Mouse (Mus musculus): ENCODE results near the gene Ntm. TPM values are rescaled to one million over a fixed set of nuclear protein-coding genes. Genes with fewer than 3 reads are reported as not detected.

Ntm gene
- polyA plus RNA-seq, 1 experiment from 2014 or later, result 48.5 TPM

DNA sequence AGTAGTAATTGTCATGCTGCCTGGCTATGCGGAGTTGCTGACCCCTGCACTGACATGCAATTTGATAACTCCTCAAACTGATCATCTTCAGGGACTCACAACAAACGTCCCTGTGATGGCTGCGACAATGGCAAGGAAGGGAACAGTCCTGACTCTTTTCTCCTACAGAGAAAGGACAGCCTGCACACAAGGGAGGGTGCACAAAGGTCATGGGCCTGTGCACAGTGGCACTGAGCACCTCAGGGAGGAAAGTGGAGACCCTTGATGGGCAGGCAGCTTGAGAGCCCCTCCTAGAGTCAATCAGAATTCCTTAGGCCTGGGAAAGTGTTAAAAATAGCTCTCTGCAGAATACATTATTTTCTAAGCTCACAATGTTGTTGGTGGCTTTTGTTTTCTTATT, 951.5 kb downstream of the Ntm start:
- ATAC-seq (ENCODE audit: low FRiP score, low TSS enrichment), result no peak
- Histone ChIP-seq H3K27me3 (ENCODE audit: control insufficient read depth, insufficient read depth, low read length) (no peaks in the 10 kb centered on the region), H3K36me3 (ENCODE audit: control insufficient read depth, insufficient read depth, low read length) (no peaks in the 10 kb centered on the region), H3K4me3 (ENCODE audit: low read length) (no peak overlapping the region), H3K4me1 (ENCODE audit: control insufficient read depth, insufficient read depth, low read length) (no peaks in the 10 kb centered on the region), H3K27ac (ENCODE audit: low read depth, low read length) (no peak overlapping the region), H3K9ac (ENCODE audit: low read depth, low read length) (no peak overlapping the region), H3K4me2 (replicated peaks; ENCODE audit: low read depth, low read length) (no peak overlapping the region), H3K9me3 (ENCODE audit: control insufficient read depth, low read length) (no peaks in the 10 kb centered on the region)
- 41% methylated on average over 3 of the region's 3 CpGs for WGBS

DNA sequence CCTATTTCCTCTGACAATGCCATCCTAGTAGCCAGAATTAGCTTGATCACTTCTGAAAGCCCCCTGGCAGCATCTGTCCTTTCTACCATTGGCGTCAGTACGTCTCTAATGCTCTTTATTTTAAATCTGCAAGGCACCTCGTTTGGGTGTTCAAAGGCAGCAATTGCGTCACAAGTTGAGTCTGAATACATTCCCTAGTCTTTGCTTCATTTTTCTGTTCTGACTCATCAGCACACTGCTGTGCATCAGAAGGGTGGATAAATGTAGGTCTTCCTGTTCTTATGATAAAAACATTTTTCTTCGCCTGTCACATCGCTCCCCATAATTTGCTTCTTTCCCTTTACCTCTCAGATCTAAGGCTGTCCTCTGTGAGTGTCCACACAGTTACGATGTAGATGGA, 958.4 kb downstream of the Ntm start:
- no peak overlapping the region for H3K27ac ChIP-seq (ENCODE audit: low read depth, low read length)
- H3K9ac ChIP-seq (ENCODE audit: low read depth, low read length), result no peak overlapping the region
- no peaks in the 10 kb centered on the region for H3K4me1 ChIP-seq (ENCODE audit: control insufficient read depth, insufficient read depth, low read length)
- no peak overlapping the region for H3K4me2 ChIP-seq (replicated peaks; ENCODE audit: low read depth, low read length)
- ATAC-seq (ENCODE audit: low FRiP score, low TSS enrichment), result no peak
- H3K9me3 ChIP-seq (ENCODE audit: control insufficient read depth, low read length), result no peaks in the 10 kb centered on the region
- H3K36me3 ChIP-seq (ENCODE audit: control insufficient read depth, insufficient read depth, low read length), result no peaks in the 10 kb centered on the region
- no peaks in the 10 kb centered on the region for H3K27me3 ChIP-seq (ENCODE audit: control insufficient read depth, insufficient read depth, low read length)
- no peak overlapping the region for H3K4me3 ChIP-seq (ENCODE audit: low read length)
- 87% methylated on average over 7 of the region's 7 CpGs for WGBS

DNA sequence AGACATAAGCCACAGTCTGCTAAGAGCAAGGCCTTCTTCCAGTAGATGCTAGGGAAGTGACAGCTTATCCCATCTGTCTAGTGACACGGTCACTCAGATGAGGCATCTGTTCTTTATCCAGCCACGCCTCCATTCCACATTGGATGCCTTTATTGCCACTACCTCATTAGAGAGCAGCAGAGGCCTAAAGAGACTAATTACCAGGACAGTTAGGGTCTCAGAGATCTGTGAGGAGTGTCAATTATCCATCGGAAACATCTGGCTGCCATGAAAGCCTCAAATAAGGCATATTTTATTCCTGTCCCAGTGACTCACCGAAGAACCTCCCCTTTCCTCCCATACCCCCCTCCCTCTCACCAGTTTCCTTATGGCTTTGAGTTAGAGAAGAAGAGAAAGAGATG, 963.0 kb downstream of the Ntm start:
- no peaks in the 10 kb centered on the region for H3K27me3 ChIP-seq (ENCODE audit: control insufficient read depth, insufficient read depth, low read length)
- no peak overlapping the region for H3K27ac ChIP-seq (ENCODE audit: low read depth, low read length)
- 10% methylated on average over 4 of the region's 4 CpGs for WGBS
- no peak overlapping the region for H3K4me3 ChIP-seq (ENCODE audit: low read length)
- no peak overlapping the region for H3K4me2 ChIP-seq (replicated peaks; ENCODE audit: low read depth, low read length)
- H3K36me3 ChIP-seq (ENCODE audit: control insufficient read depth, insufficient read depth, low read length), result no peaks in the 10 kb centered on the region
- H3K9ac ChIP-seq (ENCODE audit: low read depth, low read length), result no peak overlapping the region
- ATAC-seq (ENCODE audit: low FRiP score, low TSS enrichment), result no peak
- no peaks in the 10 kb centered on the region for H3K4me1 ChIP-seq (ENCODE audit: control insufficient read depth, insufficient read depth, low read length)
- H3K9me3 ChIP-seq (ENCODE audit: control insufficient read depth, low read length), result no peaks in the 10 kb centered on the region

DNA sequence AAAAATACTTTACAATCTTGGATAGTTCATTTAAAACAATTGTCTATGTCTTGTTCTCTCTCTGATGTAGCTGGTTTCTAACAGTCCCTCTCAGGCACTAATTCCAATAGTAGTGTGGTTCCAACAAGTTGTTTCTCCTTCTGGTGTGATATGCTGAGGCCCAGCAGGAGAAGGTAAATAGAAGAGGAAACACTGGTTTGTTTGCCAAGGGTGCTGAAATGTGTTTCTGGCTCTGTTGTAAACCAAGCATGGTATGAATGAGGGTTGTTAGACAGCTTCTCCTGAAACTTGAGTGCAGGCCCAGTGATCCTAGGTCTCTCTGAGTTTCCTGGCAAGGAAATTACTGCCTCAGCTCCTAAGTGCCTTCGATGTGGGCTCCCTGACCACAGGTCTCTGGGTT, 985.7 kb downstream of the Ntm start:
- Histone ChIP-seq H3K9me3 (ENCODE audit: control insufficient read depth, low read length) (no peaks in the 10 kb centered on the region), H3K4me3 (ENCODE audit: low read length) (no peak overlapping the region), H3K4me1 (ENCODE audit: control insufficient read depth, insufficient read depth, low read length) (no peaks in the 10 kb centered on the region), H3K4me2 (replicated peaks; ENCODE audit: low read depth, low read length) (no peak overlapping the region), H3K27me3 (ENCODE audit: control insufficient read depth, insufficient read depth, low read length) (no peaks in the 10 kb centered on the region), H3K9ac (ENCODE audit: low read depth, low read length) (no peak overlapping the region), H3K27ac (ENCODE audit: low read depth, low read length) (no peak overlapping the region), H3K36me3 (ENCODE audit: control insufficient read depth, insufficient read depth, low read length) (no peaks in the 10 kb centered on the region)
- ATAC-seq (ENCODE audit: low FRiP score, low TSS enrichment), result no peak
- 52% methylated on average over 1 of the region's 1 CpGs for WGBS

DNA sequence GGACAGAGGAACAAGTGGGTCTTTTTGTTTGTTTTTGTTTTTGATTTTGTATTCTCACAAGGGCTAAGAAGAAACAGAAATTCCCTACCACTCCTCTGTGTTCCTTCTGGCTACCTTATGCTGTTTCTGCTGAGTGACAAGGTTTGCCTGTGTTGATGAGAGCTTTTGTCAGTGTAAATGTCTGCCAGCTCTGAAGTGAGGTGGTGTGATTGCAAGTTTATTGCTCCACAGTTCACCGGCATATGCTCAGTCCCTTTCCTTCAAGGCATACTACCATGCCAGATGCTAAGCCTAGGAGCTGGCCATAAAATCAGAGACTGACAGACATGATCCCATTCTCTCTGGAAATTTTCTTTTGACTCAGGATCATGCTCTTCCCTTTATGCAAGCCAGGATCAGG, 993.5 kb downstream of the Ntm start:
- WGBS, result 12% methylated on average over 1 of the region's 1 CpGs

More for the DNA sequence above, 993.5 kb downstream of the Ntm start:
- no peak for ATAC-seq (ENCODE audit: low FRiP score, low TSS enrichment)
- H3K9me3 ChIP-seq (ENCODE audit: control insufficient read depth, low read length), result no peaks in the 10 kb centered on the region
- no peak overlapping the region for H3K4me2 ChIP-seq (replicated peaks; ENCODE audit: low read depth, low read length)
- H3K36me3 ChIP-seq (ENCODE audit: control insufficient read depth, insufficient read depth, low read length), result no peaks in the 10 kb centered on the region
- no peak overlapping the region for H3K9ac ChIP-seq (ENCODE audit: low read depth, low read length)
- no peak overlapping the region for H3K27ac ChIP-seq (ENCODE audit: low read depth, low read length)
- H3K27me3 ChIP-seq (ENCODE audit: control insufficient read depth, insufficient read depth, low read length), result no peaks in the 10 kb centered on the region
- H3K4me1 ChIP-seq (ENCODE audit: control insufficient read depth, insufficient read depth, low read length), result no peaks in the 10 kb centered on the region
- no peak overlapping the region for H3K4me3 ChIP-seq (ENCODE audit: low read length)

All from kidney, embryonic 14.5 days (tissue).